ENCODE assay signal across 30 mouse cellular contexts in genomic region chr7:141052016-141052415, GRCm38 (mm10). TPM values are rescaled to one million over a fixed set of nuclear protein-coding genes. Genes with fewer than 3 reads are reported as not detected.
"Had no signal": no experiment of that assay in that cellular context is flagged by ENCODE, and none has a peak within 500 bp of the region (broad histone marks: within the 10 kb centered on the region; RNA-seq: fewer than 3 reads in every experiment).

No protein-coding gene starts in this region.

- H3K9ac ChIP-seq: limb, embryonic 13.5 days; liver, embryonic 13.5 days had no signal

- H3K36me3 ChIP-seq: limb, embryonic 13.5 days; liver, embryonic 13.5 days had no signal

- H3K27ac ChIP-seq: kidney, postnatal 0 days; limb, embryonic 10.5 days; limb, embryonic 13.5 days; liver, embryonic 13.5 days; stomach, postnatal 0 days had no signal

- DNase-seq: layer of hippocampus, adult 9-11 months; liver, embryonic 13.5 days; lung, adult 2 months; lung, postnatal 14 days; lung, postnatal 4 days; midbrain, embryonic 14.5 days; right cerebral cortex, postnatal 4 days; thymus, adult 2 months; thymus, postnatal 14 days; thymus, postnatal 4 days had no signal

- H3K4me3 ChIP-seq: limb, embryonic 10.5 days; limb, embryonic 13.5 days; liver, embryonic 13.5 days had no signal

- ATAC-seq: hindbrain, embryonic 16.5 days; inflammation-experienced regulatory T-cells, adult 6 months; intestine, embryonic 16.5 days had no signal

- H3K9me3 ChIP-seq: liver, embryonic 13.5 days had no signal

- H3K4me2 ChIP-seq: limb, embryonic 13.5 days; liver, embryonic 13.5 days; midbrain, embryonic 11.5 days had no signal

- H3K27me3 ChIP-seq: limb, embryonic 13.5 days had no signal

RNA-seq across cellular contexts. Expression of gene Gm17387, which starts 23.1 kb away (rescaled TPM):
- total RNA-seq: layer of hippocampus, adult 18-20 months; layer of hippocampus, postnatal 25 days; left cerebral cortex, adult 18-20 months; left cerebral cortex, postnatal 25 days; megakaryocyte progenitor cell, adult 5-6 weeks; megakaryocyte-erythroid progenitor cell, adult 5-6 weeks; midbrain, postnatal 0 days had no signal
- polyA plus RNA-seq: hindbrain, embryonic 16.5 days; inflammation-experienced regulatory T-cells, adult 6 months; intestine, embryonic 16.5 days; kidney, embryonic 14.5 days; kidney, postnatal 0 days; limb, embryonic 10.5 days; limb, embryonic 13.5 days; liver, embryonic 13.5 days; lung, adult 2 months; lung, embryonic 16.5 days; midbrain, embryonic 11.5 days; midbrain, embryonic 14.5 days; midbrain, postnatal 0 days; neural tube, embryonic 11.5 days; neural tube, embryonic 14.5 days; stomach, embryonic 14.5 days; stomach, postnatal 0 days; thymus, adult 2 months had no signal

RNA-seq across cellular contexts. Expression of gene Pkp3, which starts 26.0 kb away (rescaled TPM):
- total RNA-seq: layer of hippocampus, adult 18-20 months; layer of hippocampus, postnatal 25 days had no signal
- polyA plus RNA-seq: midbrain, embryonic 14.5 days; midbrain, postnatal 0 days; neural tube, embryonic 14.5 days had no signal

RNA-seq across cellular contexts. Expression of gene Ifitm6, which starts 34.3 kb away (rescaled TPM):
- total RNA-seq: layer of hippocampus, adult 18-20 months; layer of hippocampus, postnatal 25 days; left cerebral cortex, postnatal 25 days had no signal
- polyA plus RNA-seq: limb, embryonic 10.5 days; limb, embryonic 13.5 days; midbrain, embryonic 11.5 days; neural tube, embryonic 11.5 days; stomach, embryonic 14.5 days had no signal
